Mouse (Mus musculus) right cerebral cortex, postnatal 10 days (tissue): ENCODE data around the gene Nradd.

ENCODE experiments used
- DNase-seq, 2 experiments: peaks; one replicate each; pipeline ENCODE4 v3.0.0; 2021; ENCODE audit warnings: low spot score in 2 of 2

The Nradd gene

GRCm38 (mm10) chr9:110611471-110611870 is 12.8 kb downstream of the Nradd start:
- DNase-seq, result no peak

DNA sequence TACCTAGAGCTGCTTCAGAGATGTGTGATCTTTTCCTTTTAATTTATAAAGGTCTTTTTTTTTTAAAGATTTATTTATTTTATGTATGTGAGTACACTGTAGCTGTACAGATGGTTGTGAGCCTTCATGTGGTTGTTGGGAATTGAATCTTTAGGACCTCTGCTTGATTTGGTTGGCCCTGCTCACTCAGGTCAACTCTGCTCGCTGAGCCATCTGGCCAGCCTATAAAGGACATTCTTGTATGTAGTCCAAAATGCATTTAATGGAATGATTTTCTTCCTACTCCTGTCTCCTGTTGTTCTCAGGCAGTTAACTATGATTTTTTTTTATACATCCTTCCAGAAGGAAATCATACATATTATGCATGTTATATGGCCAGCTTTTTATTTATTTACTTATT is 40.7 kb downstream of the Nradd start:
- DNase-seq, result no peak

GRCm38 (mm10) chr9:110582161-110582560 is 42.1 kb downstream of the Nradd start:
- DNase-seq, result no peak
